Mouse (Mus musculus): ENCODE measurements around the gene Rpe65.

GRCm38 (mm10) chr3:159614977-159615376 is 16.0 kb downstream of the Rpe65 start:
- TF ChIP-seq EP300 (IDR thresholded peaks at IDR 0.05; ENCODE audit: low read depth) (no peak), CTCF (IDR thresholded peaks at IDR 0.05; ENCODE audit: low read depth) (no peak)
